Mouse (Mus musculus): ENCODE data around the gene Etfbkmt.
"Not testable (repeated sequence)": the region's sequence is repeated elsewhere in the genome, so short reads cannot be mapped to it uniquely, and the experiment has no call there.

Etfbkmt gene

DNA sequence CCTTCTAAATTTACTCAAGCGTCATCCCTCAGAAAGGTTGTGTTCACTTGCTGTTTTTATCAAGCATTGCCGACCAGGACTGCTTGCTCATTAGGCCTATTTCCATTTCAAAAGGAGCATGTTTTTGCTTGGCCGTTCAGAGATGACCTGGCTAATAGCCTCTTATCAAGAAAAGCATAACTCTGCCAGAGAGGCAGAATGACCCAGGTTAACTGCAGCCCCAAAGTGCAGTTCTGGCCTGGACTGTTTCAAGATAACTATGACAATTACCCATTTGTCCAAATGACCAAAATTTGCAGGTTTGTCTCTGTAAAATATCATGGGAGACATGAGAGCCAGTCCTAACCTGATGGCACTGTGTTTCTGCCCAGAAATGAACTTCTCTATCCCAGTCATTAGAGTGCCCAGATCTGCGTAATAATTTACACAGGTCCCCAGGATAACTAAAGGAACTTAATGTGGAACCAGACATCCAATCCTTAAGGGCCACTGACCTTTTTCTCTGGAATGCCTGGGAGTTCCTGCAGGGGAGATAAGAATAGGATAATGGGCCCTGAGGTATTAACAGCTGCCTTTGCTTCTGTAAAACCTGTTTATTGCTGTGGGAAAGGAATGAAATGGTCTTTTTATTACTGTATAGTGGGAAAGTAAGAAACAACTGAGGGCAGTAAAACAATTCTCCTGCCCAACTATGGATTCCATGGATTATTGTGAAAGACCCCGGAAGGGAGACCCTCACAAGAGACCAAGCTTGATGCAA is 5.1 kb upstream of the Etfbkmt start:
- DNase-seq = no peak

DNA sequence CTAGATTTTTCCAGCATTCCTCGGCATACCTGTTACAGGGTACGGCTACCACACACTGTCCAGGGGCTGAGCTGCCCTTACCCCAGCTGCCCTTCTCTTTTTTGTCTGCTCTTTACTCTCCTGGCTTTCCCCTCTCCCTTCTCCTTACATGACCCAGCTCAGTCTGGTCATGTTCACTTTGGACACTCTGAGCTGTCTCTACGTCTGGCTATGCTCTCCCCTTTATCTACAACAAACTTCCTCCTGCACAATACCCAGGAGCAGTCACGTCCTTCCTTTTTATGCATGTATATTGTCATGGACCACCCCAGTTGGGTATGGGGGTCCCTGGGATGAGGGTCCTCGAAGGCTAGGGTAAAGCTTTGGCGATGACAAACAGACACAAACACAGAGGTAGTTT is 4.0 kb upstream of the Etfbkmt start:
- DNase-seq = no peak

DNA sequence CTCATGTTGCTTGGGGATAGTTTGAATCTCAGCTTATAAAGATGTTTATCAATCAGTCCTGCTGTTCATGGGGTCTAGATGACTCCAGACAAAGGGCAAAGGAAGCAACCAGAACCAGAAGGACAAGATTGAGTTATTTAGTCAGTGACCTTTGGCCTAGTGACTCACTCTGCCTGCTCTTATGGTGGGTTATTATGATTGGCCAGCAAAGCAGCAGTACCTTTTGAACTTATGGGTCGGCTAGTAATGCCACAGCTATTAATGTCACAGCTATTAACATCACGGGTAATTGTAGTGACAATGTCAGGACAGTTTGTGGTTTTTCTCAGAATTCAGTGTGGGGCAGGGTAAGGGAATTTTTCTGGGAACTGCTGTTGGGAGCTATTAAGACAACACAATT is 1.7 kb upstream of the Etfbkmt start:
- DNase-seq = no peak

DNA sequence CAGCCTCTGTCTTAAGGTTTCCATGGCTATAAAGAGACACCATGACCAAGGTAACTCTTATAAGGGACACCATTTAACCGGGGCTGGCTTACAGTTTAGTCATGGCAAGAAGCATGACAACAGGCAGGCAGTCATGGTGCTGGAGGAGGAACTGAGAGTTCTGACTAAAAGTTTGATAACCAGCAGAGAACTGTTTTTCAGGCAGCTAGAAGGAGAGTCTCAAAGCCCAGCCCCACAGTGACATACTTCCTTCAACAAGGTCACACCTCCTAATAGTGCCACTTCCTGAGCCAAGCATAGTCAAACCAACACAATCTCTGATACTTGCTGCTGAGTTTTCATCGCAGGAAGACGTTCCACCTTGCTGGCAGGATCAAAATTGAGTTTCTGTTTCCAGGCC is 638 bp upstream of the Etfbkmt start:
- DNase-seq = no peak

DNA sequence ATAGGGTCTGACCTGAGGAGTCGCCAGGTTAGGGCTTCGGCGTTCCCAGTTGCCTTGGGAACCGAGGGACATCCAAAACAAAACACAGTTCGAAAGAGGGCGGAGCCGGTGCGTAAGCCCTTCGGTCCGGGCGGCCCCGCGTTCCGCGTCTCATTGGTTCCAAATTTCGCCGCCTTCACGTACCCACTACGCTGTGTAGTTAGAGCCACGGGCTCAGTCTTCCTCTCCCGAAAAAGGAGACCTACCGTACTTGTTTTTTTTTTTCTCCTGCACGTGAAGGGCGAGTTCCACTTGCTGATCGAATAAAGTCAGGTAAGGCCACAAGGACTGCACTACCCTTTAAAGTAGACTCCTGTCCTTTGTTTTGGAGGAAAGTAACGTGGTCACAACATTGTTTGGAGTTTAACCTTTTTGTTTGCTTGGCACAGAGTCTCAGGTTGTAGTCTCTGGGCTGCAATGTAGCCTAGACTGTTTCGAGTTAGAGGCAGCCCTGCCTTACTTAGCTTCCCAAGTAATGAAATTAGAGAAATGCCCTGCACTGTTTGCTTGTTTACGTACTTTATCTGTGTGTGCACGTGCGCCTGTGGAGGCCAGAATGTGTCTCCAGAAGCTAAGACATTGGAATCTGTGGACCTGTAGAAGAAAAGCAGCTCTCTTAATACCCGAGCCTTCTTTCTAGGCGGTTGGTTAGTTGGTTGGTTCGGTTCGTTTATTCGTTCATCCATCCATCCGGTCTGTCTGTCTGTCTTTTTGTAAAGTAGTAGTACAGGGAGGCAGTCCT is 1.9 kb downstream of the Etfbkmt start:
- peak; percentile 83 for DNase-seq

DNA sequence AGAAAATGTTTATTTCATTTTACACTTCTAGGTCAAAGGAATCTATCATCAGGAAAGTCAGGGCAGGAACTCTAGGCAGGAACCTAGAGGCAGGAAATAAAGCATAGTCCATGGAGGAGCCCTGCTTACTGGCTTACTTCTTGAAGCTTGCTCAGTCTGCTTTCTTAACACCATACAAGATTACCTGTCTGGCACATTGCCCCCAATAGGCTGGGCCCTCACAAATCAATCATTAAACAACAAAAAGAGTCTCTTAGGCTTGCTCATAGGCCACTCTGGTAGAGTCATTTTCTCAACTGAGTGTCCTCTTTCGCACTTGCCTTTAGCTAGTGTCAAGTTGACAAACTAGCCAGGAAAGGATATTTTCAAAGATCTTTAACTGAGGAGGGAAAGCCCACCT is 5.5 kb downstream of the Etfbkmt start:
- no peak for DNase-seq

DNA sequence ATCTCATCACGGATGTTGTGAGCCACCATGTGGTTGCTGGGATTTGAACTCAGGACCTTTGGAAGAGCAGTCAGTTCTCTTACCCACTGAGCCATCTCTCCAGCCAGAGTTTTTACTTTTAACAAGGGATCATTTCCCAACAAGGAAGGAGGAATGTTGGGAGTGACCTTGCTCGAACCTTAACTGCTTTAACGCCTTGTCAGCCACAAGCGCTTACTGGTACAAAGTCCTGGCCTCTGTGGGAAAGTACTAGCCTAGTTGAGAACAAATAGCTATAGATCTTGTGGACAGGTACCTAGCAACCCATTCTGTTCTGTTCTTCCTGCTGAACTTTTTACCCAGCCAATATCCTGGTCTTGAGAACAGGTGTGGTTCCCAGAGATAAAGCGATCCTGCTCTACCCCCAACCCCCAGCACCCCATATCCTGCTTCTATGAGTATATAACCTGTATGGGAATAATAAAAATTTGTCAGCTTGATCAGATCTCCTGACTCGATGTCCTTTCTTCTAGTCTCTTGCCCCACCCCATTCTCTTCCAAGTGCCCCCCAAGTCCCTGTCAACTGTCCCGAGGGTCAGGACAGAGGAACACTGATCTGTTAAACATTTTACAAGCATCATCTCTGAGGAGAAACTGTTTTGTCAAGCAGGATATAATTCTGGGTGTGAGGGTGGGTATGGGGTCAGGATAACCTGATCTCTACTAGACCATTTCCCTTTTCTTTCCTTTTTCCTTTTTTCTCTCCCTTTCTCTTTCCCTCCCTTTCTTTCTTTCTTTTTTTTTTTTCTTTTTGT is 9.0 kb downstream of the Etfbkmt start:
- DNase-seq = no peak

DNA sequence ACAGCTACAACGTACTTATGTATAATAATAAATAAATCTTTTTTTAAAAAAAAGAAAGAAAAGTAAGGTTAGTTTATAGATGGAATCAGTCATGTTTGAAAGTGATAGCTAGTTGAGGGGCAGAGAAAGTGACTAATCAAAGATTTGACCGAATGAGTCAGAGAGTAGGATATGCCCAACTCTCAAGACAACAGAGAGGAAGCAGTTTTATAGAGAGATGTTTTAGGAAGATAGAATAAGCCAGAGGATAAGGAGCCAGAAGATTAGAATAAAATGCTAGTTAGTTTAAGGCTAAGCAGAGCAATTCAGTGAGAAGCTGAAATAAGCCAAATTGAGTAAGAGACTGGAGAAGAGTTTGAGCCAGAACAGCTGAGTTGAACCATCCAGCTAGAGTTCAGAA is 12.5 kb downstream of the Etfbkmt start:
- no peak for DNase-seq

DNA sequence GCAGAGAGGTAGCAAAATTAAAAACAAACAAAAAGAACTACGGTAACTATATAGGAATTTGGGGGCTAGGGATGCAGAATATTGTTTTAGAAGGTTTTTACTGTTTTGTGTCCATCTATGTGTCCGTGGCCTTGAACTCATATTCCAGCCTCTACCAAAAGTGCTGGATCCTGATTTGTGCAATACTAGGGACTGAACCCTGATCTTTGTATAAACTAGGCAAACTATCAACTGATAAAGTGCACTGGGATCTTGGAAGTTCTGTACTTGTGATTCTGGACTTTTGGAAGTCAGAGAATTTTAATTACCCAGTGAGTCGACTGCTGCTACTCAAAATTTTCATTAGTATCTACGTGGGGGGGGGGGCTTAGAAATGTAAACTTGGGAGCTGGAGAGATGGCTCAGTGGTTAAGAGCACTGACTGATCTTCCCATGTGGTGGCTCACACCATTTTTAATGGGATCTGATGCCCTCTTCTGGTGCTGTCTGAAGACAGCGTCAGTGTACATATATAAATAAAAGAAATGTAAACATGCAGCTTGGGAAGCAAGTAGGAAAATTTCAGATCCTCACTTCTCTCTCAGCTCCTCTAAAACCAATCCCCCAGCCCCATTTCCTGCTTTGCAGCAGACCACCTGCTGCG is 13.9 kb downstream of the Etfbkmt start:
- DNase-seq = no peak

DNA sequence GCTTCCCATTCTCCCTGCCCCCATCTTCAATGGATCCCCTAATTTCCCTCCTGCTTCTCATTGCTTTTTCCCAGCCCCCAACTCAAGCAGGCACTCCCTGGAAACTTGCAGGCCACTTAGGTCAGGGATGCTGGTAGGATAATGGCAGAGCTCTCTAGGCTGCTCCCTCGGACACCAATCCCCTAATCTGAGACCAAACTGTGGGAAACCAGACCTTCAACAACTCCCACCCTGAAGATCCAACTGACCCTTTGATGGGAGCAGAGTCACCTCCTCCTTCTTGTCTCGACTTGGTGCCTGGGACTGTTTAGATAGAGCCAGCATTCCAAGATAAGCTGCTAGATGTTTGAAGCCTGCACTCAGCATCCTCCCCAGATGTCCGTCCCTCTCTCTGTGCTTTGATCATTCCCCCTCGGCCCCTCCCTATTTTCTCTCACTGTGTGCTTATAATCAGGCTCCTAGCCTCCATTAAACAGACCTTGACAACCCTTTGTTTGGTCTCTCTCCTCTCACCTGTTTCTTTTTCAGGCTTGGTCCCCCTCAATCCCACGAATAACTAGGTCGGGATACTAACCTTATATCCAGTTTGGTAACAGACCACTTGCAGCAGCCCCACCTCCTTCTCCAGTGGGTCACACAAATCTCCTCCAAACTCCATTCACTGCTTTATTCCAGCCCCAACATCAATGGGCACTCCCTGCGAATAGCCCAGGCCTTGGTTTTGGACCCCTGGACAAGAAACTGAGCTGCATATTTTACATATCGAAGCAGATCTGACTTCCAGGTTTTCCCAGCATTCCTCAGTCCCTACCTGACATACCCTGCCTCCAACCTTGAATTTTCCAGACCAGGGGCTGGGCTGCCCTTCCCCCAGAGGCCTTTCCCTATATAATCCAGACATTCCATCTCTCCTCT is 14.7 kb downstream of the Etfbkmt start:
- no peak for DNase-seq

DNA sequence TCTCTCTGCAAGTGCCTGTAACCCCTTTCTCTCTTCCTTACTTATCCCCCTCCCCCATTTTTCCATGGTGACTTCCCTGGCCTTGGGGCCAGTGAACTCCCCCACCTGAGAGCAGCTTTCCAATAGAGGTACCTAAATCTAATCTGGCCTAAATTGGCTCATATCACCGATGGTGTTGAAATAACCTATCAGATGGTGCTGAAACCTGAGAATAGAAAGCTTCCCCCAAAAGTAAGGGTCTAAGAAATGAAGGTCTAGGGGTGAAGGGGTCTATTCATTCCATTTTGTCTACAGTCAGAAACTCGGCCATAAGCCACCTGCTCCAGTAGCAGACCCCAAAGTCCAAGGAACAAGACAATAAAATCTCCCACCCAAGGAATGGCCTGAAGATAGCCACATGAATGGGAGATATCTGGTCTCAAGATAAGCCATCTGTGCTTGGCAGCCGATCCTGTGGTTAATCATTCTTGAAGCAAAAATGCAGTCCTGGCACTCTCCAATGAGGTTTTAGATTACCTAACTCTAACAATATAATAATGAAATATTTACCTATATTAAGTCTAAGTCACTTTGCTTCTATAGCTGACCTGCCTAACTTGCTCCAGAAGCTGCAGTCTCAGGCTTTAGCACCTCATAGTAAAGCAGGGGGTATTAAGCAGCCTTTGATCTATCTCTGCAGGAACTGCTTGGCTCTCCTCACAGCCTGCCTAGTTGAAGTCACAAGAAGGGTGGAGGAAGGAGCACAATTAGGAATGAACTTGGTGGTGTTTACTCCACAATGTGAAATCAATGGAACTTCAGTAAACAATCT is 15.6 kb downstream of the Etfbkmt start:
- DNase-seq = no peak

DNA sequence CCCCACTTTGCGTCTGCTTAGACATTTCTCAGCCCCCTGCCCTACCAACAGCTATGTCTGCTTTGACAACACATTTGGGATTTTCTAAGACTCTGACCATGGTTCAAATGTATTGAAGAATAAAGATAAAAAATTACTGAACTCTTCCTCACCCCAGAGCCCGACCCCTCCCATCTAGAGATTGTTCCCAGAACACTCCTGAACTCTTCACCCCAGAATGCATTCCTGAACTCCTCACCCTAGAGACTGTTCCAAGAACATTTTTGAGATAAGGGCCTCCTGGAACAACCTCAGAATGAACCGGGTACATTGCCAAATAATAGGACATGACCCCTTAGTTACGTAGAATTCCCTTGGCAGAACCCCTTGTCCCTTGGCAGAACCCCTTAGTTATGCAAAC is 27.4 kb downstream of the Etfbkmt start:
- DNase-seq = not testable (repeated sequence)

DNA sequence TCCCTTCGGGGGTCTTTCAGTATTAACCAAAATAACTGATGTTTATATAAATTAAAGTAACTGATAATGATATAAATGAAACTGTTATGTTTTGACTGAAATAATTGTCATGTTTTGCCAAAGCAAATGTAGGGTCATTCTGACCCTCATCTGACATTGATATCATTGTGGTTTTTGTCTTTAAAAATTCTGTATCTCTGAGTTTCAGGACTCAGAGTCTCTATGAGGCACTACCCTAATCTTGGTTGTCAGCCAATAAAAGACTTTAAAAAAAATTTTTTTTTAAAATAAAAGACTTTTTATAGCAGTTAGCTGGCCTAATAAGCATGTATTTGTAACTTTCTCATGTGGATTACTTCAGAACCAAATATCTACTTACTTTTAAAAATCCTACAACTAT is 28.0 kb downstream of the Etfbkmt start:
- no peak for DNase-seq

DNA sequence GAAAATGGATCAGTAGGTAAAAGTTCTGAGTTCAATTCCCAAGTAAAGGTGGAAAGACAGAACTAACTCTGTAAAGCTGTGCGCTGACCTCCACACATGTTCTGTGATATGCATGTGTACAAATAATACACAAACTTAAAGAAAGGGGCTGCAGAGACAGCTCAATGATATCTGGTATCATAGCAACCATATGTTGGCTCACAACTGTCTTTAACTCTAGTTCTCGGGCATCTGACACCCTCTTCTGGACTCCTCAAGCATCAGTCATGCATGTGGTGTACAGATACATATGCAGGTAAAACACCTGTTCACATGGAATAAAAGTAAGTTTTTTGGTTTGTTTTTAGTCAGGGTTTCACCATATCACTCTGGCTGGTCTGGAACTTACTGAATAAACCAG is 28.8 kb downstream of the Etfbkmt start:
- no peak for DNase-seq

DNA sequence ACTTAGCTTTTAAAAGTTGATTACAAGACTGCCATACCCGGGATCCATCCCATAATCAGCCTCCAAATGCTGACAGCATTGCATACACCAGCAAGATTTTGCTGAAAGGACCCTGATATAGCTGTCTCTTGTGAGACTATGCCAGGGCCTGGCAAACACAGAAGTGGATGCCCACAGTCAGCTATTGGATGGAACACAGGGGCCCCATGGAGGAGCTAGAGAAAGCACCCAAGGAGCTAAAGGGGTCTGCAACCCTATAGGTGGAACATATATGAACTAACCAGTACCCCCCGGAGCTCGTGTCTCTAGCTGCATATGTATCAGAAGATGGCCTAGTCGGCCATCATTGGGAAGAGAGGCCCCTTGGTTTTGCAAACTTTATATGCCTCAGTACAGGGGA is 30.3 kb downstream of the Etfbkmt start:
- DNase-seq = not testable (repeated sequence)

DNA sequence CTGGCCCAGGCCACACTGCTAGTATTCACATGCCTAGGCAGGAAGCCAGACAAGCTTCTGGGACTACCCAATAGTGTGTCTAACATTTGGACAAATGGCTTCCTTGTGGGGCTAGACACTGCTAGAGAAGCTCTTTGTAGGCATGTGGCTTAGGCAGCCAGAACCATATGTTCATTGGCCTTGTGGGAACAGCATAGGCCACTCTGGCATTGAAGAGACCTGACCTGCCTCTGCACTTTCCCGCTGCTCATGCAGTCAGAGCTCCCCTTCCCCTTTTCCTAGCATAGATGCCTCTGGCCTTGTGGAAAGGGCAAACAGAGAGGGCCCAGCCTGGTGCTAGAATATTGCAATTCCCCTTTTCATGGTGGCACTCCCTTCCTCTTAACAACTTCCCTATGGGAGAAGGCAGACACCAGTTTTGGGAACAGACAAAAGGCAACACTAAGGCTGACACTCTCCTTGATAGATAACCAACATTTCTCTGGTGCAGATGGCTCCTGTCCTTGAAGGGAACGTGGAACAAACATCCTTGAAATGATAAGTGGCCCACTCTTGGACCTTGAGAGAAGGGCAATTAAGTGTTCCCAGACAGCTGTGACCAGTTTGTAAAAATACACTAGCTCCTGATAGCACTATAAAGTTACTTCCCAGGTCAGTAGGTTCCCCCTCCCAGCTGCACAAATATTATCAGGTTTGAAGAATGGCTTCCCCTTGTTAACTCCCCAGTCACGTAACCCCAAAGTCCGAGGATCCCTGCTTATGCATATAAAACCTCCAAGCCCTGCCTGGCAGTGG is 34.4 kb downstream of the Etfbkmt start:
- no peak for DNase-seq

DNA sequence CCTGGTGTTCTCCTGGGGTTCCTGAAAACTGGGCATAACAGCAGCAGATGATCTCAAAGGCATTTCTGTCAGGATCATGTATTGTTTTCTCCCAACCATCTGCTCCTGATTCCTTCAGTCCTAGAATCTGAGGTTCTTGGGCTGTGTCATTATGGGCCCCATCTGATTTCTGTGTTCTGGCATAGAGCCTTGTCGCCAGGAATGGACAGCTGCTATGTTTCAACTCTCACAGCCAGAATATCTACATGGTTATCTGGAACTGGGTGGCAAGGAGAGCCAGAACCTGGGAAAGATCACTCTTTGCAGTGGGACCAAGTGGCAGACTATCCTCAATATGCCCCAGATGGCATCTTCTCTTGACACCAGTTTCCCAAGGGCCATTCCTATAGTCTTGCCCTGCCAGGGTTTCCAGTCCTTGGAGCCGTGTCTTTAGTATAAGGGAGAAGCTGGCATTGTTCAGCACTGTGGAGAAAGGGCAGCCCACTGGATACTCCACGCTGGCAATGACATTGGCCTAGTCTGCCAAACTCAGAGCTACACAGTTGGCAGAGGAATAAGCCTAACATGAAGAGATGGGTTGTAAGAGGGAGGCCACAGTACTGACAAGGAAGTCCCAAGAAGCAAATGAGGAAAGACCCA is 35.4 kb downstream of the Etfbkmt start:
- no peak for DNase-seq

DNA sequence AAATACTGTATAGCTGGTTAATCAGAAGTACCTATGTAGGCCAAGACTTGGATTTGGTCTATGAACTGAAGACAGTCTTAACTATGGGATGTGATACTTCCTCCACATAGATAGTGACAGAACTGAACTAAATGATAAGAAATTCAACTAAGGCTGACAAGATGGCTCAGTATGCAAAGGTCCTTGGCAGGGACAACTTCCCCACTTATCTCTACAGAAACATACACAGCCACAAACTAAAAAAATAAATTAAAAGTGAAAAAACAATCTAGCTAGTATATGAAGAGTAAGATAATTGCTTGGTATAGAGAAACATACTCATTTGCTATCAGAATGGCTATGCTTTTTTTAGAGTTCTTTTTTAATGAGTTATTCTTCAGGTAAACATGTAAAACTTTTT is 39.4 kb downstream of the Etfbkmt start:
- no peak for DNase-seq

DNA sequence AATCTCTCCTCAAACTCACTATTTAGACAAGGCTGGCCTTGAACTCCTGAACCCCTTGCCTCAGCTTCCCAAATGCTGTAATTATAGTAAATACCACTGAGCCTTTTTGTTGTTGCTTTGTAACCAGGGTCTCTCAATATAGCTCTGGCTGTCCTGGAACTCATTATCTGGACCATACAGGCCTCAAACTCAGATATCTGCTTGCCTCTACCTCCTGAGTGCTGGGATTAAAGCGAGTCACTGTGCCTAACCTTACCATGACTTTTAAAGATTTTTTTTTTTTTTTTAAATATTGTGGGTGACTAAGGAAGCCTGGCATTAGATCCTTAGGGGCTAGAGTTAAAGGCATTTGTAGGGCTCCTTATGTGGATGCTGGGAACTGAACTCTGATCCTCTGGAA is 44.4 kb downstream of the Etfbkmt start:
- DNase-seq = no peak

DNA sequence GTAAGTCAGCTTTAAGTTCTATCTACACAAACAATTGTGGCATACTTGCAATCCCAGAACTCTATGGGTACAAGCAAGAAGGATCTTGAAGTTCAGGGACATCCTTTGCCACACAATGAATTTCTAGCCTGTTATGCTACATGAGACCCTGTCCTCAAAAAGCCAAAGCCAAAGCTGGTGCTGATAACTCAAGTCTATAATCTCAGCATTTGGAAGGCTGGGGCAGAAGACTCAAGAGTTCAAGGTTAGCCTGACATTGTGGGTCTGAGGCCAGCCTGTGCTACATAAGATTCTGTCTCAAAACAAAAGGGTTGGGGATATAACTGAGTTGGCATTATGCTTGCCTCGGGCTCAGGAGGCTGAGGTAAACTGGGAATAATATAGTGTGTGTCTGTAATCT is 47.7 kb downstream of the Etfbkmt start:
- no peak for DNase-seq
